Mouse (Mus musculus): ENCODE data around the gene Mgat4b. TPM values are rescaled to one million over a fixed set of nuclear protein-coding genes. Genes with fewer than 3 reads are reported as not detected.

Mgat4b gene
- total and polyA plus RNA-seq, 2 experiments from 2014 or later: 74.6 to 108 TPM

- H3K9ac ChIP-seq (replicated peaks; ENCODE audit: low read length): no peak overlapping the region; the same call in 1 of the 2 replicates
- H3K36me3 ChIP-seq (ENCODE audit: insufficient read depth, low read length): peaks cover 25% of the 10 kb centered on the region
- no peak overlapping the region for H3K4me3 ChIP-seq (ENCODE audit: low read length)
- DNase-seq (ENCODE audit: low spot score): peak; percentile 62
- peaks cover 32% of the 10 kb centered on the region for H3K4me1 ChIP-seq (ENCODE audit: insufficient read depth, low read length)
- H3K4me2 ChIP-seq (ENCODE audit: low read depth, low read length): no peak overlapping the region
- 42% methylated on average over 7 of the region's 7 CpGs for WGBS
- peak overlapping the region; percentile 34; the same call in 1 of the 2 replicates for H3K27ac ChIP-seq
- H3K27me3 ChIP-seq (ENCODE audit: insufficient read depth, low read length): no peaks in the 10 kb centered on the region
- no peak for ATAC-seq
- no peak for TF ChIP-seq CTCF (IDR thresholded peaks at IDR 0.05; ENCODE audit: low read depth)
- no peaks in the 10 kb centered on the region for H3K9me3 ChIP-seq (ENCODE audit: low read length)
Measured at GRCm38 (mm10) chr11:50229252-50229910, 18.7 kb downstream of the Mgat4b start.

DNA sequence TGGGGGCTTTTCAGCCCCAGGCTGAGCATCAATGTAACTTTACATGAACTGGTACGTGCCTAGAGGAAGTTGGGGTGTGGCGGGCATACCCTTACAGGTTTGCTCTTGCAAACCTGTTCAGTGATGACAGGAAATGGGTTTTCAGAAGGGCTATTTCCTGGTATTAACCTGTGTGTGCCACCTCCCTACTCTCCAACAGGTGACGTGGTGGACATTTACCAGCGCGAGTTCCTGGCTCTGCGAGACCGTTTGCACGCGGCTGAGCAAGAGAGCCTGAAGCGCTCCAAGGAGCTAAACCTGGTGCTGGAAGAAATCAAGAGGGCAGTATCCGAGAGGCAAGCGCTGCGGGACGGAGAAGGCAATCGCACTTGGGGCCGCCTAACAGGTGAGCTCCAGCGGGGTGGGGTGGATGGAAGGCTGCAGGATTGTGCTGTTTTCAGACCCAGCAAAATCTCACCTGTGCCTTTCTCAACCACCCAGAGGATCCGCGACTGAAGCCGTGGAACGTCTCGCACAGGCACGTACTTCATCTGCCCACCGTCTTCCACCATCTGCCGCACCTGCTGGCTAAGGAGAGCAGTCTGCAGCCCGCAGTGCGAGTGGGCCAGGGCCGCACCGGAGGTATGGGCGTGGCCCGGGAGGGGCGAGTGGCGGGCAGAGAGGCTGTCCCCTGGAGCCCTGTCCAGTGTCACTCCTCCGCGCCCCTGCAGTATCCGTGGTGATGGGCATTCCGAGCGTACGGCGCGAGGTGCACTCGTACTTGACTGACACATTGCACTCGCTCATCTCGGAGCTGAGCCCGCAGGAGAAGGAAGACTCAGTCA lies 20.0 kb downstream of the Mgat4b start:
- WGBS: 32% methylated on average over 45 of the region's 45 CpGs
- H3K36me3 ChIP-seq (ENCODE audit: insufficient read depth, low read length): peaks cover 37% of the 10 kb centered on the region
- no peaks in the 10 kb centered on the region for H3K9me3 ChIP-seq (ENCODE audit: low read length)
- H3K9ac ChIP-seq (replicated peaks; ENCODE audit: low read length): no peak overlapping the region
- TF ChIP-seq CTCF (IDR thresholded peaks at IDR 0.05; ENCODE audit: low read depth): no peak
- H3K4me1 ChIP-seq (ENCODE audit: insufficient read depth, low read length): peaks cover 32% of the 10 kb centered on the region
- no peaks in the 10 kb centered on the region for H3K27me3 ChIP-seq (ENCODE audit: insufficient read depth, low read length)
- DNase-seq (ENCODE audit: low spot score): no peak
- peak; percentile 16; the same call in 1 of the 2 replicates for ATAC-seq
- peak overlapping the region; percentile 41; the same call in 1 of the 2 replicates for H3K27ac ChIP-seq
- H3K4me2 ChIP-seq (ENCODE audit: low read depth, low read length): peak overlapping the region; percentile 44
- H3K4me3 ChIP-seq (ENCODE audit: low read length): no peak overlapping the region

DNA sequence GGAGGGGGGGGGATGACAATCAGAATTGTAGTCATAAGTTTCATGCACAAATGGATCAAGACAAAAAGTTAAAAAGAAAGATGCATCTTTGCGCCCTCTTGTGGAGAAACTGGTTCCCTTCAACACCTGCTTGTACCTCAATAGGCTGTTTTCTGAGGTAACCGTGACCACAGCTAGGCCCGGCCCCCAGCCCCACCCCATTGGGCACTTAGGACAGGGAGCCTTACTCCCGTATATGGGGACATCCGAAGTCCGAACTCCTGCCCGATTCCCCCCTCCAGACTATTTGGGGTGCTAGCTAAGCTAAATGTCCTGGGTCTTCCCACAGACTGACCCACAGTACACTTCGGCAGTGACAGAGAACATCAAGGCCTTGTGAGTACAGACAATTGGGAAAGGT lies 20.7 kb downstream of the Mgat4b start:
- Histone ChIP-seq H3K4me3 (ENCODE audit: low read length) (no peak overlapping the region), H3K9ac (replicated peaks; ENCODE audit: low read length) (no peak overlapping the region), H3K27ac (no peak overlapping the region), H3K4me1 (ENCODE audit: insufficient read depth, low read length) (peaks cover 29% of the 10 kb centered on the region), H3K4me2 (ENCODE audit: low read depth, low read length) (peak overlapping the region; percentile 44; the same call in 1 of the 2 replicates), H3K9me3 (ENCODE audit: low read length) (no peaks in the 10 kb centered on the region), H3K27me3 (ENCODE audit: insufficient read depth, low read length) (no peaks in the 10 kb centered on the region), H3K36me3 (ENCODE audit: insufficient read depth, low read length) (peaks cover 37% of the 10 kb centered on the region)
- ATAC-seq: peak; percentile 45; the same call in 1 of the 2 replicates
- WGBS: 22% methylated on average over 8 of the region's 8 CpGs
- DNase-seq (ENCODE audit: low spot score): peak; percentile 87
- TF ChIP-seq CTCF (IDR thresholded peaks at IDR 0.05; ENCODE audit: low read depth): peak; percentile 70

- no peak overlapping the region for H3K27ac ChIP-seq
- peaks cover 17% of the 10 kb centered on the region for H3K4me1 ChIP-seq (ENCODE audit: insufficient read depth, low read length)
- no peak overlapping the region for H3K9ac ChIP-seq (replicated peaks; ENCODE audit: low read length)
- DNase-seq (ENCODE audit: low spot score) (no peak), ATAC-seq (no peak)
- H3K4me2 ChIP-seq (ENCODE audit: low read depth, low read length): no peak overlapping the region
- TF ChIP-seq CTCF (IDR thresholded peaks at IDR 0.05; ENCODE audit: low read depth): no peak
- H3K27me3 ChIP-seq (ENCODE audit: insufficient read depth, low read length): no peaks in the 10 kb centered on the region
- no peak overlapping the region for H3K4me3 ChIP-seq (ENCODE audit: low read length)
- no peaks in the 10 kb centered on the region for H3K9me3 ChIP-seq (ENCODE audit: low read length)
- peaks cover 37% of the 10 kb centered on the region for H3K36me3 ChIP-seq (ENCODE audit: insufficient read depth, low read length)
- 92% methylated on average over 13 of the region's 13 CpGs for WGBS
Measured at GRCm38 (mm10) chr11:50233022-50233421, 22.3 kb downstream of the Mgat4b start.

GRCm38 (mm10) chr11:50233993-50234392 lies 23.3 kb downstream of the Mgat4b start:
- TF ChIP-seq CTCF (IDR thresholded peaks at IDR 0.05; ENCODE audit: low read depth): peak; percentile 32; the same call in 1 of the 2 replicates
- Histone ChIP-seq H3K4me2 (ENCODE audit: low read depth, low read length) (no peak overlapping the region), H3K27ac (no peak overlapping the region), H3K27me3 (ENCODE audit: insufficient read depth, low read length) (no peaks in the 10 kb centered on the region), H3K4me1 (ENCODE audit: insufficient read depth, low read length) (peaks cover 9% of the 10 kb centered on the region), H3K9ac (replicated peaks; ENCODE audit: low read length) (no peak overlapping the region), H3K36me3 (ENCODE audit: insufficient read depth, low read length) (peaks cover 37% of the 10 kb centered on the region), H3K9me3 (ENCODE audit: low read length) (no peaks in the 10 kb centered on the region), H3K4me3 (ENCODE audit: low read length) (no peak overlapping the region)
- 85% methylated on average over 11 of the region's 11 CpGs for WGBS
- DNase-seq (ENCODE audit: low spot score) (no peak), ATAC-seq (no peak)

DNA sequence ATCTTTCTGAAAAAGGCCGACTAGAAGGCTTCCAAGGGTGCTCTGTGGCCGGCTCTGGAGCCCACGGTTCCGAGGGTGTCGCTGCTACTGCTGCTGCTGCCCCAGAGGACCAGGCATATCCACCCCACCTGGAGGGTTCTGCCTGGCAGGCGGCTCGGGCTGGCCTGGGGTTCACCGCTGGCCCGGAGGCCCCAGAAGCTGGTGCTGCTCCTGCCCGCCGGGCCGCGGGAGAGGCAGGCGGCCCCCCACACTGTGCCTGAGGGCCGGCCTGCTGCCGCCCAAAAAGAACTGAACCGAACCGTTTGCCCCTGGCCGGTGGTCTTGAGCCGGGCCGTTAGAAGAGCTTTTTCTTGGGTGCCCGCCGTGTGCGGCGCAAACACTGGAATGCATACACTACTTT lies 23.9 kb downstream of the Mgat4b start:
- WGBS: 96% methylated on average over 25 of the region's 25 CpGs
- Histone ChIP-seq H3K27me3 (ENCODE audit: insufficient read depth, low read length) (no peaks in the 10 kb centered on the region), H3K9me3 (ENCODE audit: low read length) (no peaks in the 10 kb centered on the region), H3K4me3 (ENCODE audit: low read length) (no peak overlapping the region), H3K9ac (replicated peaks; ENCODE audit: low read length) (no peak overlapping the region), H3K4me1 (ENCODE audit: insufficient read depth, low read length) (peaks cover 4% of the 10 kb centered on the region; the same call in 1 of the 2 replicates), H3K36me3 (ENCODE audit: insufficient read depth, low read length) (peaks cover 37% of the 10 kb centered on the region), H3K4me2 (ENCODE audit: low read depth, low read length) (no peak overlapping the region), H3K27ac (no peak overlapping the region)
- TF ChIP-seq CTCF (IDR thresholded peaks at IDR 0.05; ENCODE audit: low read depth): no peak
- DNase-seq (ENCODE audit: low spot score): no peak
- no peak for ATAC-seq
